Mouse (Mus musculus) megakaryocyte, embryonic 14.5 days (primary cell): ENCODE data around the gene Rfx1.

Experiments used
- FLI1 ChIP-seq: IDR thresholded peaks from 2 replicates; pipeline ENCODE4 v1.6.1; 2012; ENCODE audit warnings: low read length, inconsistent platforms, mixed read lengths
- GATA1 ChIP-seq: IDR thresholded peaks from 3 replicates; pipeline ENCODE4 v1.6.1; 2012; ENCODE audit warnings: mixed read lengths, low read length, inconsistent platforms, borderline replicate concordance

DNA sequence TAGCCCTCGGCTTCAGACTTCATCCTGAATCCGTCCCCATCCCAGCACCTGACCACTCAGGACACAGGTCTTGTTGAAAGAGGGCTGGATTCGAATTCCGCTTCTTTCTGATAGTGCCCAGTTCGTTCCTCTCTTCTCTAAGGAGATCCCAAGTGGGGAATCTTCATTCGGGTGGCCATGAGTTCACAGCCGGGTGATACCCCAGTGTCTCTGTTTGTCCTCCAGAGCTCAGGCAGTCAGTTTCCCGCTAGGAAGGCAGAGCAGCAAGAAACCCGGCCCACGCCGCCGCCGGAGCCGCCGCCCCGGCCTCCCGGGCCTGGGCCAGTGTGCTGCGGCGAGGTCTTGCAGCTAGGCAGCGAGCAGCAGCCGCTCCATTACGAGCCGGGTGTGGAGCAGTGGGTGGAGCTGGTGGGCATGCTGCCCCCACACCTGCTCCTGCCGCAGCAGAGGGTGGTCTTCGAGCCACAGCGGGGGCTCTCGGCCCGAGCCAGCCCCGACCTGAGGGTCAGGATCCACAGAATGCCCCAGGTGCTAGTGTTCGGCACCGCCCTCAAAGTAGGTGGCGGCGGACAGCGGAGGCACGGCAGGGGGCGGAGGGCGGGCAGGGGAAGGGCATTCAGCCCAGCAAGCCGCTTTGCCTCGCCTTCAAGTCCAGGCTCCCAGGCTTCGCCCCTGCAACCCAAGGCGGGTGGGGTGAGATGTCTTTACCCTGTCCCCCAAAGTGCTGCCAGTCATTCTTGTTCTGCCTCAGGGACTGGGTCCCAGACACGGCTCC is 17.9 kb downstream of the Rfx1 start:
- no peak for TF ChIP-seq GATA1
- no peak for TF ChIP-seq FLI1
